Mouse (Mus musculus): ENCODE measurements around the gene Arhgap15.

Gene Arhgap15

GRCm38 (mm10) chr2:44311216-44311615 is 562.6 kb downstream of the Arhgap15 start:
- DNase-seq: no peak

GRCm38 (mm10) chr2:44313573-44313972 is 564.9 kb downstream of the Arhgap15 start:
- peak; percentile 38 for DNase-seq

GRCm38 (mm10) chr2:44318436-44318835 is 569.8 kb downstream of the Arhgap15 start:
- no peak for DNase-seq

- DNase-seq: no peak
These were observed 570.9 kb downstream of the Arhgap15 start for GRCm38 (mm10) chr2:44319479-44319878.

- no peak for DNase-seq
These were observed 575.2 kb downstream of the Arhgap15 start for GRCm38 (mm10) chr2:44323813-44324212.

GRCm38 (mm10) chr2:44333295-44333694 is 584.7 kb downstream of the Arhgap15 start:
- no peak for DNase-seq

GRCm38 (mm10) chr2:44334006-44334405 is 585.4 kb downstream of the Arhgap15 start:
- no peak for DNase-seq

DNA sequence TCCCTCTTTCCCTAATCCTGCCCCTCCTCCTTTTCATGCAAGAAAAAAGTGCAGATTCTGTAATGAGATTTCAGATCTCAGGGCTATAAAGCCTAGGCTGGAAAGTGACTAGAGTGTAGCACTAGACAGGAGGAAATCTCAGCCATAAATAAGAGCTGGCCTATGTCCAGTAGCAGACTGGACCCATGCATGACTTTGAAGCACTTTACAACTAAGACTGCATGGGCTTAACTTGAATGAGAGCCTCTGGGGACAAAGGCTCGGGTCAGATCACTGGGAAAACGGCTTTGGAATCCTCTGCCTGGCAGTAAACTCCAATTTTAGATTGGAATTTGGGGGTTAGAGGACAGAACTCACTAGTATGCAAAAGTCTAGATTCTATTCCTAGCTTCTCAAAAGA is 585.9 kb downstream of the Arhgap15 start:
- no peak for DNase-seq

DNA sequence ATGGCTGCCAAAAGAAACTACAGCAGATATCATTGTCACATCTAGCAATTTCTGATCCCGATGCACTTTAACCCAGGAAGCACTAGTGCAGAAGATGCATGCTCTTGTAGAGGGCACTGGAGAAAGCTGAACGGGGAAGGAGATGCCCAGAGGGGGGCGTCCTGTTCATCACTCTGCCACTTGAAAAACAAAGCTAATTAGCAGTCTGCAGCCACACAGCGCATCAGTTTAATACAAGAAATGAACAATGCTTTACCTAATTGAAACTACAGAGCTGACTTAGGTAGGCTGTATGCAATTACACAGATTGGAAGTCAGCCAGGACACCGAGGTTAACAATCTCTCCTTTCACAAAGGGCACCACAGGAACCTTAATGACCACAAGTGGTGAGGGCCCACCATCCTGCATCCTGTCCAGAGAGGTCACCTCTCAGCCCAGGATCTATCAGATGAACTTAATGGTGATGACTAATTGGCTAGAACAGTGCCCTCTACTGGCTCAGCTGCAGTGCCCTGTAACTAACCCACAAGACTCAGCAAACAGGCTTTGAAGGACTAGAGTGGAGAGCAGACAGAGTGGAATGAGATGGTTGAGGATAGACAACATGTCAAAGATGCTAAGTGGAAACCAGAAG is 588.2 kb downstream of the Arhgap15 start:
- no peak for DNase-seq

- DNase-seq: no peak
These were observed 589.8 kb downstream of the Arhgap15 start for GRCm38 (mm10) chr2:44338467-44338866.

DNA sequence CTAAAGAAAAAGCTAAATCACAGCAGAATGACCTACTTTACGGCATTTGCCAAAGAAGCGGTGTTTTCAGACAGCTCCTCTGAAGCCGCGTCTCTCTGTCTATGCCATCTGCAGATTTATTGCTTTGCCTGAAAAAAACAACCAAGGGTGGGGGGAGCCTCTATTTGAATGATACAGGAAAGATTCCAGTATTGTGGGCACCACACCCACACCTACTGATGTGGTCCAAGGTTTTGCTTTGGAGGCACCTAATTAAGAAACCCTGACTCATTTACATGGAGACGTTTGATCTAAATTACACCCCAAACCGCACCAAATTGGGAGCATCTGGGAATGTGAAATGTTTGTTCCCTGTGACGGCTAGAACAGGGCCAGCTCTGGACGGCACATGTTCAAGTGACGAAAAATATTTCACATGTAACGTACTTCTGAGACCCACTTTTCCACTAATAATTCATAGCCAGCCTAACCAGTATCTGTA is 592.5 kb downstream of the Arhgap15 start:
- no peak for DNase-seq

GRCm38 (mm10) chr2:44344861-44345260 is 596.2 kb downstream of the Arhgap15 start:
- no peak for DNase-seq

DNA sequence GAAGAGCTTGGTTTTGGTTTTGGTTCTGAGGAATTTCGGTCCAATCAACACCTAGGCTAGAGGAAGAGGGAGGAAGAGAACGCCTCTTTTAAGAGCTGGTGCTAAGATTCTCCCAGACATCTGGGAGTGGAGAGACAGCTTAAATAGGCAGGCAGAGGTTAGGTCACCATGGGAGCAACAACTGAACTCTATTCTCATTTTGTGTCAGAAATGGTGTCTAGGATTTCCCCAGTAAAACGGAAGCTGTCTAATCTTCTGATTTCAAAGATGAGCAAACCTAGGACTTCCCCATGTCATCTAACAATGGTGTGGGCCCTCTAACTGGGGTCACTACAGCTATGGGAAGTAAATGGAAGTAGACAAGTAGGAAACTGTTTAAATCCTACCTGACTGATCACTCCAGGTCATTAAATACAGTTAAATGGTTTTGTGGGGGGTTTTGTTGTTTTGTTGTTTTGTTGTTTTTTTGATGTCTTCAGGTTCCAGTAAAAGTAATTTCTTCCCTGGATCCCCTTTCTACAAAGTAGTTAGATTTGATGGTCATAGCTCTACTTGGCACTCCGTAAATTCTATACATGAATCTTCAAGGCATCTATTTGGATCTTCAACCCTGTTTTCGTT is 596.8 kb downstream of the Arhgap15 start:
- DNase-seq: no peak

DNA sequence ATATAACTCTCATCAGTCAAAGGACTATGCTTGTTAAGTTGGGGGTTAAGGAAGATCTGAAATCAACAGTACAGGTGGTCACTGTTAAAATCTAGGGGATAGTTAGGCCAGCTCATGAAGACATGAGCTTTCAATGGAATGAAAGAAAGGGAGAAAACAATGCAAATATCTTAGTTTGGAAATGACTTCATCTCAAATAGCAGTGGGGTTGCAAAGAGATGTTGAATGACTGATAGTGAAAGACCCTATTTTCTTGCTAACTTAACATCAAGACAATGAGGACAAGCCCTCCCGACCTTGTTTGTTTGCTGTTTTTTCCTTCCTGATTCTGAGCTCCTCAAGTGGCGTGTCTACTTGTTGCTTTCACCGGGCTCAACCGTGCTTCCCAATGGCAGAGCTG is 597.6 kb downstream of the Arhgap15 start:
- no peak for DNase-seq

DNA sequence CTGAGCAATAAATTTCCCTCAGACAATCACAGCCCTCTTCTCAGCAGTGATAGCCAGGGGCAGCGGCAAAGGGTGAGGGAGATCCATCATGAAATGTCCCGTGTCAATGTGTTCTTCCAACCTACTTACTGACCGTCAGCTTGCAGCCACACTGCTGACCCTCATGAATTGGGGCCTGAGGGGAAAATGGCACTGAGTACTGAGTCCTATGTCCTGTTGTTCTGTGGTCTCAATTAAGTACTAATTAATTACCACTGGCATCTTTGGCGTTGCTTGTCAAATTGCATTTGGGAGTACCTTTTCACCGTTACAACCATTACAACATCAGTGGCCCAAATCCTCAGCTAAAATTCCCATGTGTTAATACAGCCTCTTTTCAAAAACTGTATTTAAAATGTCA is 599.2 kb downstream of the Arhgap15 start:
- no peak for DNase-seq

- no peak for DNase-seq
These were observed 600.5 kb downstream of the Arhgap15 start for GRCm38 (mm10) chr2:44349101-44349500.

DNA sequence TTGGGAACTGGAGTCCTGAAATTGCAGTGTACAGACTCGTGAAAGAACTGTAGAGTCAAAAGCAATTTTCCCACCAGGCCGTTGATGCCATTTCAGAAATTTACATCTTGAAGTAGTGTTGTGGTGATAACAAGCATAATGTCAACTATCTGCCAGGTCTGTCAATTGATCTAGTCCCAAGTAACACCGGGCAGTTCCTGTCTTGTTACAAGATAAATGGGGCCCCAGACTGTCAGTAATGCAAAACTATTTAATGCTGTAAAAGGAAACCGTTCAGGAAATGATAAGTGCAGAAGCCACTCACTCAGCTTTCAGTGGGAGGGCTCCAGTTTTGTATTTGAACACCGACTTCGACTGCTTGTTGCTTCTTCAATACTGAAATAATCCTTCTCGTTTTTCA is 604.3 kb downstream of the Arhgap15 start:
- DNase-seq: peak; percentile 7

DNA sequence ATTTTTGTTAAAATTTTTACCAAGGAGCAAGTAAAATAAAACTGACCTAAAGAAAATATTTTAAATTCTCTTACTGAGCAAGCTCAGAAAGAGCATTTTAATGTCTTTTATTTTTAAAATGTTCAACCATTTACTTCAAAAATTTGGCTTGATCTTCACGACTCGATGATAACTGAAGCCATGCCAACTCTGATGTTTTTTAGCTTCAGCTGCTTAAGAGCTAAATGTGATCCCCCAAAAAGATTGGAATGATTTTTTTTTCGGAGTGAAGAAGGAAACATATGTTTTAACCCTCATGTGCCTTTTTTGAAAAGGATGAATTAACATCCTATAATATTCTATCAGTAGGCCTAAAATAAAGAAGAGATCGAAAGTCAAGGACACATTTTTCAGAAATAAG is 605.0 kb downstream of the Arhgap15 start:
- DNase-seq: no peak

DNA sequence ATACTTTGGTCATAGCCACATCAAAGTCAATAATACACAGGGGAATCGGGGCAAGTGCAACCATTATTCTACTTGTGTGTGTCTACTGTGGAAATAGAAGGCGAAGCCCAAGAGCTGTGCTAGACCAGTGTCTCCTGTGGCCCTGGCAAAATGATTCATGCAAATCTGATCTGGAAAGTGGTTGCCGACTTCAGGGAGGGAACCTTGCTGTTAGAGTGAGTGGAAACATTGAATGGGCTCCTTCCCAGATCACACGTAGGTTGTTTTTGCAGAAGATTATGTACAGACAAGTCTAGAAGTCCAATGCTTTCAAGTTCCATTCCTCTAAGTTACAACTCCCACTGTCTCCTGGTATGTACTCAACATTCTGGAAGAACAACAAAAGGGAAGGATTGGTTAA is 606.2 kb downstream of the Arhgap15 start:
- no peak for DNase-seq

DNA sequence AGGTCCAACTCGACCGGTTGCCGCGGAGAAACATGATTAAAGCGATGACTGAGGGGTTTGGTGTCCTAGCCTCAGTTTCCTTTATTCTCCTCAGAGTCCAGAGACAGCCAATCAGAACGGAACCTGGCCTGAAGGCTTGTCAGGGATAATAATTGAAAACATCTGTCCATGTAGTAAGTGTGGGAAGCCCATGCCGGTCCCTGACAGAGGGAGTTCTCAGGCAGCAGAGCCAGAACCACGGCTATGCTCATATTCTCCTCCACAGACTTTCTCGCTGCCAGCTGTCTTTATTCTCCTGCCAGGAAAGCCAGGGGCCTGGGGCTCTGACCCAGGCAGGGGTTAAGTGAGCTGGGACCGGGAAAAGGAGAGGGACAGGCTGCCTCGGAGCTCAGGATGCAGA is 606.7 kb downstream of the Arhgap15 start:
- DNase-seq: no peak

- no peak for DNase-seq
These were observed 607.7 kb downstream of the Arhgap15 start for GRCm38 (mm10) chr2:44356248-44356886.

- DNase-seq: no peak
These were observed 608.2 kb downstream of the Arhgap15 start for GRCm38 (mm10) chr2:44356887-44357251.

DNA sequence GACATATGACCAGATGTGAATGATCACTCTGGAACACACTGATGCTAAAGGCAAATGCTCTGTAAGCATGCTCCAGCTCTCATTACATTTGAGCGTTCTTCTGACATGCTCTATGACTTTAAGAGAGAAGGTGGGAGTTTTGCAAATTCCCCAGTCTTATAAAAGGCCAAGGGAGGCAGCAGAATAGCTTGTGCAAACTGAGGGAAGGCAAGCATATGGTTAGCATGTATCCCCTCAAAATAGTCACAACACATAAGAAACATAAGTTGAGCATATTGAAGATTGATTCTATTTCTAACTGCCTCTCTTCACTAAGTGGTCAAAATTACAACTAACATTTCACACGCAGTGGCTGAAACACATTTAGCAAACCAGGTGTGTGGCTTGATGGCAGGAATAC is 631.6 kb downstream of the Arhgap15 start:
- DNase-seq: no peak

DNA sequence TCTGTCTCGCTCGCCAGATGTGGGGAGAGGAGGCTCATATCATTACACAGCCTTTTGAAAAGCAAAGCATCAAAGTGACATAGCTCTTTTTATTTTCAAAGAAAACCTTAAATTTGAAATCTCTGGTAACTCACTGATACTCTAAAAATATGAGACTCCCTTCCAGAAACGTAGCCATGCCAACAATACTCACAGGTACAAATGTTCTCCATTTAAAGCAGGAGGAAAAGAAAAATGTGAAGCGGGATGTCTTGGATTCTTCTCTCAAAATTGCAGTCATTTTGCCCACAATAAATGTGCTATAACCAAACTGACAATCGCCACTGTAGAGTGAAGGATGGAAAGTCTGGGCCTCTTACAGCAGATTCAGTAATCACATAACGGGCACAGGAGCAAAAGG is 635.9 kb downstream of the Arhgap15 start:
- DNase-seq: no peak
